Mouse (Mus musculus) lung, embryonic 15.5 days (tissue): ENCODE results near the gene Cabp4. TPM values are rescaled to one million over a fixed set of nuclear protein-coding genes. Genes with fewer than 3 reads are reported as not detected.

Experiments used
- ATAC-seq: fragments of 200-750 bp; cut with Nextera tagmentation; 2 replicates; pipeline ENCODE4 v1.8.0; 2017; ENCODE audit warnings: moderate number of reproducible peaks, borderline replicate concordance; ENCODE audit not compliant: low FRiP score, low TSS enrichment; ENCODE audit errors: extremely low read depth
- H3K27ac ChIP-seq: fragments of 300-500 bp; sonication (generic); 2 replicates; pipeline ENCODE4 v1.5.1; 2015; ENCODE audit warnings: moderate library complexity, mild to moderate bottlenecking, inconsistent platforms
- H3K27me3 ChIP-seq: fragments of 300-500 bp; sonication (generic); 2 replicates; pipeline ENCODE4 v1.6.1; 2015; ENCODE audit warnings: inconsistent platforms
- H3K36me3 ChIP-seq: fragments of 300-500 bp; sonication (generic); 2 replicates; pipeline ENCODE4 v1.6.1; 2015; ENCODE audit warnings: inconsistent platforms
- H3K4me1 ChIP-seq: fragments of 300-500 bp; sonication (generic); 2 replicates; pipeline ENCODE4 v1.6.1; 2015; ENCODE audit warnings: inconsistent platforms
- H3K4me2 ChIP-seq: fragments of 300-500 bp; sonication (generic); 2 replicates; pipeline ENCODE4 v1.6.1; 2015; ENCODE audit warnings: inconsistent platforms, mild to moderate bottlenecking, moderate library complexity
- H3K4me3 ChIP-seq: fragments of 300-500 bp; sonication (generic); 2 replicates; pipeline ENCODE4 v1.5.1; 2015; ENCODE audit warnings: mild to moderate bottlenecking, inconsistent platforms
- H3K9ac ChIP-seq: fragments of 300-500 bp; sonication (generic); 2 replicates; pipeline ENCODE4 v1.6.1; 2015; ENCODE audit warnings: inconsistent platforms
- H3K9me3 ChIP-seq: fragments of 300-500 bp; sonication (generic); 2 replicates; pipeline ENCODE4 v1.6.1; 2016; ENCODE audit warnings: inconsistent platforms
- WGBS: fragments of 180-500 bp; shearing (Covaris S2); methylation state at CpG from one replicate; pipeline ENCODE4 v1.1.7; 2015; 5-methylcytosine and 5-hydroxymethylcytosine counted together
- polyA plus RNA-seq: library from polyadenylated mRNA; unstranded; fragments of >200 nt; fragmentation: Nextera tagmentation; extraction: Ambion mirVana; gene quantifications from 2 replicates; pipeline ENCODE4 v1.2.1, GENCODE M21; 2015

Gene Cabp4
- polyA plus RNA-seq, 1 experiment from 2014 or later = 0.11 TPM

DNA sequence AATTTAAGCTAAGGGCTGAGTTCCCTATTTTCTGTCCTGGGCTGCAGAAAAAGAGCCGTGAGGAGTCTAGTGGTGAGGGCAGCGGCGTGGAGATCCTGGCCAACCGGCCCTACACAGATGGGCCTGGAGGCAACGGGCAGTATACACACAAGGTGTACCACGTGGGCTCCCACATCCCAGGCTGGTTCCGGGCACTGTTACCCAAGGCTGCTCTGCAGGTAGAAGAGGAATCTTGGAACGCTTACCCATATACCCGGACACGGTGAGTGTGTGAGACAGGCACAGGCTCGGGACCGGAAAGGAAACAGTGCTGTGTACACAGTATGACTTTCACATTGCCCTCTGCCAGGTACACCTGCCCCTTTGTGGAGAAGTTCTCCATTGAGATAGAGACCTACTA is 41.2 kb downstream of the Cabp4 start:
- no peak overlapping the region for H3K27ac ChIP-seq
- no peak overlapping the region for H3K4me2 ChIP-seq
- peaks cover 35% of the 10 kb centered on the region for H3K4me1 ChIP-seq
- H3K9me3 ChIP-seq = no peaks in the 10 kb centered on the region
- no peak overlapping the region for H3K4me3 ChIP-seq
- H3K36me3 ChIP-seq = no peaks in the 10 kb centered on the region
- 90% methylated on average over 12 of the region's 12 CpGs for WGBS
- H3K27me3 ChIP-seq = peaks cover 35% of the 10 kb centered on the region
- ATAC-seq = no peak
- no peak overlapping the region for H3K9ac ChIP-seq

DNA sequence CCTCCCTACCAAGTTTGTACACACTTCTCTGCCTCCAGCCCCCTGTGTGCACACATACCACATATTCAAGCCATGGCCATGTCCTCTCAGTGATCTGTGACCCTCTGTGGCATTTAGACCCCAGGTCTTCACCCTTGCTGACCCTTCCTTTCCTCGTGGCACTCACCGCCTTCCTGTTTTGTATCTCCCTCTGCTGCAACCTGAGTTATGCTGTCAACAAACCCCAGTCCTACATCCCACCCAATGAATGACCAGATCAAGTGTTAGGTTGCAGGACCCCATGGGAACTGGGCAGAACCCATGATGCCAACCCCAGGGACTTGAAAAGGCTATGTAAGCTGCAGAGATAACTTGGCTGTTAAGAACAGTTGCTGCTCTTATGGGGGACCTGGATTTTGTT is 41.8 kb downstream of the Cabp4 start:
- ATAC-seq = no peak
- Histone ChIP-seq H3K9ac (no peak overlapping the region), H3K4me3 (no peak overlapping the region), H3K27me3 (peaks cover 35% of the 10 kb centered on the region), H3K27ac (no peak overlapping the region), H3K4me1 (peaks cover 37% of the 10 kb centered on the region), H3K9me3 (no peaks in the 10 kb centered on the region), H3K36me3 (no peaks in the 10 kb centered on the region), H3K4me2 (no peak overlapping the region)
- 88% methylated on average over 2 of the region's 2 CpGs for WGBS

GRCm38 (mm10) chr19:4101466-4101865 is 42.4 kb downstream of the Cabp4 start:
- Histone ChIP-seq H3K4me2 (peak overlapping the region; percentile 80), H3K27me3 (peaks cover 35% of the 10 kb centered on the region), H3K9ac (no peak overlapping the region), H3K9me3 (no peaks in the 10 kb centered on the region), H3K4me1 (peaks cover 38% of the 10 kb centered on the region), H3K27ac (no peak overlapping the region), H3K36me3 (no peaks in the 10 kb centered on the region), H3K4me3 (peak overlapping the region; percentile 47; the same call in 1 of the 2 replicates)
- no peak for ATAC-seq
- WGBS = 79% methylated on average over 6 of the region's 6 CpGs

DNA sequence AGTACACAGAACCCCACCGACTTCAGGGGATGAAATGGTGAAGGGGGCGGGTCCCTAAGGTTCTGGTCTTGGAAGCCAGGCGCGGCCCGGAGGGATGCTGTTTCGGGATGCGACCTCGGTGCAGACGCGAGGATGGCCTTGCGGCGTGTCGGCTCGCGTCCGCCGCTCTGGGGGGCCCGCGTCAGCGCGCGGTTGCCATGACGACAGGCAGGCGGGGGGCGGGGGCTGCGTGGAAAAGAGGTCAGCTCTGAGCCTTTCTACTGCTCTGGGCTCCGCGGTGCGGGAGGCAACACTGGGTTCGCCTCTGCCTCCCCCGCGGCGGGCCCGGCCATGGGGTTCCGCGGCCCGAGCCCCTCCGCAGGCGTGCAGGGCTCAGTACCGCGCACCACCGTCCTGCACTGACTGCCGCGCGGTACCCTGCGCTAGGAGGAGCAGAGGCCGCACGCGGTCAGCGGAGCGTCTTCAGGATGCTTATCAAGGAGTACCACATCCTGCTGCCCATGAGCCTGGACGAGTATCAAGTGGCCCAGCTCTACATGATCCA is 43.0 kb downstream of the Cabp4 start:
- Histone ChIP-seq H3K9ac (peak overlapping the region; percentile 15), H3K4me3 (peak overlapping the region; percentile 47), H3K4me1 (peaks cover 40% of the 10 kb centered on the region), H3K9me3 (no peaks in the 10 kb centered on the region), H3K27ac (no peak overlapping the region), H3K27me3 (peaks cover 35% of the 10 kb centered on the region), H3K36me3 (no peaks in the 10 kb centered on the region), H3K4me2 (peak overlapping the region; percentile 80)
- ATAC-seq = no peak
- under 1% methylated on average over 51 of the region's 52 CpGs for WGBS

- peak within 1 kb of the TSS; percentile 47 for H3K4me3 ChIP-seq
- peaks cover 40% of the 10 kb centered on the region for H3K4me1 ChIP-seq
- no peak for ATAC-seq
- no peaks in the 10 kb centered on the region for H3K9me3 ChIP-seq
- WGBS = 1% methylated on average over 53 of the region's 53 CpGs
- H3K27ac ChIP-seq = peak within 1 kb of the TSS; percentile 63
- peak within 1 kb of the TSS; percentile 80 for H3K4me2 ChIP-seq
- no peaks in the 10 kb centered on the region for H3K36me3 ChIP-seq
- H3K27me3 ChIP-seq = peaks cover 35% of the 10 kb centered on the region
- peak within 1 kb of the TSS; percentile 15 for H3K9ac ChIP-seq
Measured at GRCm38 (mm10) chr19:4099837-4100717, 43.8 kb downstream of the Cabp4 start, which contains the start of gene Pitpnm1. Gene Pitpnm1, plus strand, starts transcription at chr19:4099998.

DNA sequence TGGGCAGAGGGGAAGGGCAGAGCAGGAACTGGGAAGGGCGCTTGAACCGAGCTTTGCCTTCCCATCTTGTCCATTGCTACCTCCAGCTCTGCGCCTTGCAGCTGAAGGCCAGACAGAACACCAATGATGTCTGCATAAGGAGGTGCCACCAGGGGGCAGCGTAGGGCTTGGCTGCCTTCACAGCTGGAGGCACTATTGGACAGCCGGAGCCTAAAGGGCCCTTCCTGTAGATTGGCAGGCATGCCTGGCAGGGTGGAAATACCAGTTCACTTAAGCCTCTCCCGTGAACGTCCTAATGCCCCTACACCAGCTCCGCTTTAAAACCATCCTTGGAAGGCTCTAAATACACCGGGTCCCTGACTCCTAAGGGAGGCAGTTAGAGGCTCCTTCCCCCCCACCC is 44.8 kb downstream of the Cabp4 start:
- no peaks in the 10 kb centered on the region for H3K9me3 ChIP-seq
- WGBS = 8% methylated on average over 9 of the region's 9 CpGs
- H3K4me2 ChIP-seq = peak overlapping the region; percentile 80
- peaks cover 40% of the 10 kb centered on the region for H3K4me1 ChIP-seq
- H3K27me3 ChIP-seq = peaks cover 35% of the 10 kb centered on the region
- no peak overlapping the region for H3K9ac ChIP-seq
- H3K27ac ChIP-seq = peak overlapping the region; percentile 63
- peak; percentile 16; the same call in 1 of the 2 replicates for ATAC-seq
- peak overlapping the region; percentile 47 for H3K4me3 ChIP-seq
- H3K36me3 ChIP-seq = no peaks in the 10 kb centered on the region

GRCm38 (mm10) chr19:4098426-4098825 is 45.4 kb downstream of the Cabp4 start:
- Histone ChIP-seq H3K27me3 (peaks cover 35% of the 10 kb centered on the region), H3K4me2 (peak overlapping the region; percentile 73; the same call in 1 of the 2 replicates), H3K4me3 (no peak overlapping the region), H3K9ac (no peak overlapping the region), H3K4me1 (peaks cover 40% of the 10 kb centered on the region), H3K9me3 (no peaks in the 10 kb centered on the region), H3K36me3 (no peaks in the 10 kb centered on the region), H3K27ac (no peak overlapping the region)
- 87% methylated on average over 13 of the region's 13 CpGs for WGBS
- no peak for ATAC-seq

GRCm38 (mm10) chr19:4097441-4097825 is 46.4 kb downstream of the Cabp4 start:
- Histone ChIP-seq H3K4me2 (peak overlapping the region; percentile 73), H3K4me1 (peaks cover 40% of the 10 kb centered on the region), H3K36me3 (no peaks in the 10 kb centered on the region), H3K4me3 (peak overlapping the region; percentile 53), H3K27ac (peak overlapping the region; percentile 91), H3K9ac (peak overlapping the region; percentile 56), H3K9me3 (no peaks in the 10 kb centered on the region), H3K27me3 (peaks cover 30% of the 10 kb centered on the region)
- WGBS = under 1% methylated on average over 21 of the region's 21 CpGs
- peak; percentile 37; the same call in 1 of the 2 replicates for ATAC-seq

GRCm38 (mm10) chr19:4096642-4097440 is 47.0 kb downstream of the Cabp4 start, which contains the start of gene Cdk2ap2:
Gene Cdk2ap2, plus strand, starts transcription at chr19:4097182.
- Histone ChIP-seq H3K9me3 (no peaks in the 10 kb centered on the region), H3K36me3 (no peaks in the 10 kb centered on the region), H3K27ac (peak within 1 kb of the TSS; percentile 91), H3K9ac (peak within 1 kb of the TSS; percentile 56), H3K4me3 (peak within 1 kb of the TSS; percentile 53), H3K4me2 (peak within 1 kb of the TSS; percentile 73), H3K27me3 (peaks cover 24% of the 10 kb centered on the region), H3K4me1 (peaks cover 40% of the 10 kb centered on the region)
- WGBS = under 1% methylated on average over 64 of the region's 65 CpGs
- peak; percentile 91 for ATAC-seq

- 65% methylated on average over 3 of the region's 3 CpGs for WGBS
- H3K4me1 ChIP-seq = peaks cover 36% of the 10 kb centered on the region
- ATAC-seq = no peak
- peak overlapping the region; percentile 73; the same call in 1 of the 2 replicates for H3K4me2 ChIP-seq
- no peaks in the 10 kb centered on the region for H3K9me3 ChIP-seq
- H3K4me3 ChIP-seq = no peak overlapping the region
- H3K27ac ChIP-seq = no peak overlapping the region
- H3K36me3 ChIP-seq = no peaks in the 10 kb centered on the region
- H3K27me3 ChIP-seq = peaks cover 14% of the 10 kb centered on the region
- H3K9ac ChIP-seq = no peak overlapping the region
Measured at GRCm38 (mm10) chr19:4095802-4096201, 48.0 kb downstream of the Cabp4 start.

- no peak overlapping the region for H3K4me3 ChIP-seq
- no peaks in the 10 kb centered on the region for H3K36me3 ChIP-seq
- H3K4me2 ChIP-seq = no peak overlapping the region
- ATAC-seq = no peak
- H3K27me3 ChIP-seq = peaks cover 4% of the 10 kb centered on the region; the same call in 1 of the 2 replicates
- WGBS = 65% methylated on average over 5 of the region's 5 CpGs
- H3K4me1 ChIP-seq = peaks cover 26% of the 10 kb centered on the region
- H3K9me3 ChIP-seq = no peaks in the 10 kb centered on the region
- no peak overlapping the region for H3K9ac ChIP-seq
- H3K27ac ChIP-seq = no peak overlapping the region
Measured at GRCm38 (mm10) chr19:4094774-4095303, 49.0 kb downstream of the Cabp4 start.
